Mouse (Mus musculus) liver (tissue): ENCODE results near the gene Igf2bp1.
A peak's percentile ranks its signal among the peaks of the same experiment; 100 is the strongest.

Source experiments
- DNase-seq: peaks from one replicate; pipeline ENCODE4 v3.0.0-alpha.2; 2020; ENCODE audit warnings: mixed read lengths

Gene Igf2bp1

GRCm38 (mm10) chr11:96005403-96006271 lies at the start of gene Igf2bp1:
Gene Igf2bp1, minus strand, starts transcription at chr11:96005940.
- DNase-seq: peak; percentile 67

- no peak for DNase-seq
Observed at GRCm38 (mm10) chr11:96050854-96051253, 45.1 kb upstream of the Igf2bp1 start.

DNA sequence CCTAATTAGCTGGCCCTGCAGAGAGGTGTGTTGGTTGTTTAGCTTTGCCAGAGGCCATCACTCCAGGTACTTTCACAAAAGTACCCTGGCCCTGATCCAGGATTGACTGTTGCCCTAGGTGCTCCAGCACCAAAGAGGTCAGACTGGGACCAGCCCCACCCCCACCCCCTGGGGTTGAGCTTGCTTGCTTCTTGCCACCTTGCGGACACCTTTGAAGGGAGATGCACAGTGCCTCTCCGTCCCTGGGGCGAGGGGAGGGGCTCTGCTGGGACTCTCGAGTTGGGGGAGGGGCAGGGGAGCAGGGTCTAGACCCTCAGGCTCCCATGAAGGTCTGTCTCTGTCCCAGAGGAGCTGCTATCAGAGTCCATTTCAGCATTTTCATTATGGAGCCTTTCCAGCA lies 44.2 kb upstream of the Igf2bp1 start:
- no peak for DNase-seq

DNA sequence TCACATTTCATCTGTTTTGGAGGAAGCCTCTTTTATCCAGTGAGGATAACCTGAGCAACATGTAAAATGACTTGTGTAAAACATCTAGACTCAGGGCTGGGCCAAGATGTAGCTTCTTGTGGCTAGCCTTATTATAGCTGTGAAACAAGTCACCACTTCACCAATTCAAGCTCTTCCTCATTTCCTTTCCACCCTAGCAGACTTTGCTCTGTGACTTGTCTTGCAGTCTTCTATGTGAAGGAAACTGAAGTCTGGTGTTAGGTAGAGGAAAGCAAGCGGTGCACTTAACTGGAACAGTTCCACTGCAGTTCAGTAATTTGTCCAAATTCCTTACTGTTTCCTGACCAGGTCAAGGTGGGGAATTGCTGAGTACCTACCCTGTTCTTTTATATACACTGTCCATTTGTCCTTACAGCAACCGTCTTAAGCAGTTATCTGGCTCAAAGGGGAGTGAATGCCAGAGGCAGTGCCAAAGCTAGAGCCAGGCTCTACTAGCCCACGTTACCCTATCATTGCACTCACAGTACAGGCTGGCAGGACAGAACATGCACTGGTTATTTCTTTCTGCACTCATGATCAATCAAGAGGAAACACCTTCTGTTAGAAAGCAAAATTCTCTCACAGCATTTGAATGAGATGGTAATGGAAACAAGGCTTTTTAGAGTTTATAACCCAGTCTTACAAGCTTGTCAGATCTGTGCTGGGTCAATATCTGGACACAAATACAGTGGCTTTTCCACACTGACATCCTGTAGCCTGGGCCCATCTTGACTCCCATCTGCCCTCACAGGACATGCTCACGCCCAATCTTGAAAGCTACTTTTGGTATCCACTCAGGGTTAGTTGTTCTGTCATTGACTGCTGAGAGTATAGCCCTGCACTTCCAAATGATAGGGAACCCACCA lies 42.0 kb upstream of the Igf2bp1 start:
- no peak for DNase-seq

DNA sequence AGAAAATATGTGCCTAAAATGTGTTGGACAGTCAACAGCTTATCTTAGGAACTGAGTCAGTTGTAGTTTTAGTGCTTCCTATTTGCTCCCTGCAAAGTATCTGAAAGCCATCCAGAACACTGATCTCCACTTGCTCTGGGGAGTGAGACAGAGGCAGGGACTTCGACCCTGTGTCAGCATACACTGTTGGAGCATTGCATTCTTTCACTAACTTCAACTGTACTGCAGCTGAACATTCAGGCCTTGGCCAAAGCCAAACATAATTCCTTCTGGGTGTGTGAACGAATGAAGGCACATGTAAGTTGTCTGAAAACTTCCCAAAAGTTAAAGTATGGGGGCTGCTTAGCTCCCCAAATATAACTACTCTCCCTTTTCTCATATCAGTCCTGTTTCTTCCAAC lies 41.1 kb upstream of the Igf2bp1 start:
- no peak for DNase-seq

DNA sequence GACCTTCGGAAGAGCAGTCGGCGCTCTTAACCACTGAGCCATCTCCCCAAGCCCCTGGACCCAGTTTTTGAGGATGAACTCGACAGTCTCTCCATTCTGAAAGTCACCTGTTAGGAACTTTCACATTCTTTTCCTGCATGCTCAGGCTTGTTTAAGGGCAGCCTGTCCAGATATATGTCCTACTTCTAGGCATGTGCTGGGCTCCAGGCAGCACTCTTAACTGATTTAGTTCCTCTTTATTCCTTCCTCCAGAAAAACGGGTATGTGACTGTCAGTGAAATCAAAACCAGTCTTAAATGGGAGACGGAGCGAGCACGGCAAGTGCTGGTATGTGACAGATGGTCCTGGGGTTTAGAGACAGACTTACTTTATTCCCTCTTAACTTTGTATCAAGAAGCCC lies 40.3 kb upstream of the Igf2bp1 start:
- DNase-seq: no peak

GRCm38 (mm10) chr11:96044803-96045567 lies 39.2 kb upstream of the Igf2bp1 start:
- no peak for DNase-seq

DNA sequence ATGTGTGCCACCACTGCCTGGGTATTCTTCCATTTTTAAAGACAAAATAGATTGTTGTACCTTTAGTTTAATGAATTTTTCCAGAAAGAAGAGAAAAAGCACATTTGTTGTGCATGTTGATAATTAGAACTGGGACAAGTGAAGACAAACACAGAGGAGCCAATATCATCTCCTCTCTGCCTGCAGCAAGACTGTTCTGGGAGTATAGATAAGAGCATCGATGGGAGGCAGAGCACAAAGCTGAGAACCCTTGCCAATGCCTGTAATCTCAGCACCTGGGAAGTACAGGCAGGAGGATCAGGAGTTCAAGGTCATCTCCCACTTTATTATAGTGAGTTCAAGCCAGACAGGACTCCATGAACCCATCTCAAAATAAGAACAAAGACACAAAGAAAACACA lies 32.8 kb upstream of the Igf2bp1 start:
- no peak for DNase-seq

DNA sequence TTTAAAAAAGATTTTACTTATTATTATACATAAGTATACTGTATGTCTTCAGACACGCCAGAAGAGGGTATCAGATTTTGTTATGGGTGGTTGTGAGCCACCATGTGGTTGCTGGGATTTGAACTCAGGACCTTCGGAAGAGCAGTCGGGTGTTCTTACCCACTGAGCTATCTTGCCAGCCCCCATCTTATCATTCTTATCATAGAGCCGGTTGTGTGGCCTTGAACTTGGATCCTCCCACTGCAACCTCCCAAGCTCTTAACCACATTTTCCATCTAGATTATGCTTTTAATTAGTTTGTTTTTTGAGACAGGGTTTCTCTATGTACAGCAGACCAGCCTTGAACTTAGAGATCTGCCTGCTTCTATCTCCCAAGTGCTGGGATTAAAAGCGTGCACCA lies 31.8 kb upstream of the Igf2bp1 start:
- DNase-seq: no peak

DNA sequence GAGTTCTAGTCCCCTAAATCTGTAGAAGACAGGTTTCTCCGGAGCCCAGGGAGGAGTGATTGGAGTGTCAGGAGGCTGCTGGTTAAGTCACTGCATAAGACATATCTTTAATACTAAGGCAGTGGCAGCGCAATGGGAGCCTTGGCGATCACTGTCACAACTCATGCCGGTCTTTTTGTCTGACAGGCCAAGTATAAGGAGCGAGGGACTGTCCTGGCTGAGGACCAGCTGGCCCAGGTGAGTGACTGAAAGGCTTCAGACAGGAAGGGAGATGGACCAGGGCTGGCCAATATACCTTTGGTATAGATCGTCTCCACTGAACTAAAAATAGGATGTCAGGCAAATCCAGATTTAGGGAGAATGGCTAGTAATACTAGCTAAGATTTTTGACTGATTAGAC lies 29.4 kb upstream of the Igf2bp1 start:
- no peak for DNase-seq

- peak; percentile 93 for DNase-seq
Observed at GRCm38 (mm10) chr11:96034596-96035052, 28.9 kb upstream of the Igf2bp1 start, which contains the start of gene Snf8. Gene Snf8, plus strand, starts transcription at chr11:96034885.

DNA sequence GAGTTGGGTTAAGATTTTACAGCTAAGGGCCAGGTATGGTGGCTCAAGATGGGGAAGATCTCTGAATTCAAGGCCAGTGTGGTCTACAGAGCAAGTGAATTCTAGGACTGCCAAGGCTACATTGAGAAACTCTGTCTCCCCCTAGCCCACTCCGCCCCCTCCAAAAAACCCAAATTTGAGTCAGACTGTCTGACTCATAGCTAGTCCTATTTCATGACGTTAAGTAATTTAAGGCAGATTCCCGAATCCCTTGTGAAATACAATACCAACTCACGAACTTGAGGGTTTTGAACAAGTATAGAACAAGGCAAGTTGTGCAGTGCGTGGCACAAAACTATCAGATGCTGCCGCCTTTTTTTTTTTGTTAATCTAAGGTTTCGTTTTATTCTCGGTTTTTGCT lies 28.4 kb upstream of the Igf2bp1 start:
- no peak for DNase-seq

- no peak for DNase-seq
Observed at GRCm38 (mm10) chr11:96033264-96033663, 27.5 kb upstream of the Igf2bp1 start.

DNA sequence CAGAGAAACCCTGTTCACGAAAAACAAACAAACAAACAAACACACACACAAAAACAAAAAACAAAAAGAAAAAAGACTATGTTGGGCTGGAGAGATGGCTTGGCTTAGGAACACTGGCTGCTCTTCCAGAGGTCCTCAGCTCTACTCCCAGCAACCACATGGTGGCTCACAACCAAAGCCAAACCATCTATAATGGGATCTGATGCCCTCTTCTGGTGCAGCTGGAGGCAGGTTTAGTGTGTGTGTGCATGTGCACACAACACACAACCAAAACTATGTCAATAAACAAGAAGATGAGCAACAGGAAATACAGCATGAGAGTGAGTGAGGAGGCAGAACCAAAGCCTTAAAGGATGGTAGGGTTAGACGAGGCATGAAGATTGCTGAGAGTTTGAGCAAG lies 26.0 kb upstream of the Igf2bp1 start:
- no peak for DNase-seq

DNA sequence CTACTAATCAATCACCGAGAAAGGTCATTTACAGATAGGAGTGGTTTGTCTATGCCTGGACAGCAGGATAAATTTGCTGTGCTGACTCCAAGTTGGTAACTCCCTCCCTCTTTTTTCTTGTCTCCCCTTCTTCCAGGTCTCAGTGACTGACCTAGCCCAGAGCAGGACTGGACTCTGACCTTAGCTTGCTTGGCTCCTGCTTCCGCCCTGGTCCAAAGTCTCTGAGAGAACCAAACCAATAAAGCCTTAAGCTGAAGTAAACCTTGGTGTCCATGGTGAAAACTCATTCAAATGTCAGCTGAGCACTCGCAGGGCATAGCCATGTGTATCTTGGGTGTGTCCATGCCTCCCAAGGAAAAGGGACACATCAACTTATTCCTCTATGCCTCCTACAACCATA lies 24.8 kb upstream of the Igf2bp1 start:
- DNase-seq: no peak

DNA sequence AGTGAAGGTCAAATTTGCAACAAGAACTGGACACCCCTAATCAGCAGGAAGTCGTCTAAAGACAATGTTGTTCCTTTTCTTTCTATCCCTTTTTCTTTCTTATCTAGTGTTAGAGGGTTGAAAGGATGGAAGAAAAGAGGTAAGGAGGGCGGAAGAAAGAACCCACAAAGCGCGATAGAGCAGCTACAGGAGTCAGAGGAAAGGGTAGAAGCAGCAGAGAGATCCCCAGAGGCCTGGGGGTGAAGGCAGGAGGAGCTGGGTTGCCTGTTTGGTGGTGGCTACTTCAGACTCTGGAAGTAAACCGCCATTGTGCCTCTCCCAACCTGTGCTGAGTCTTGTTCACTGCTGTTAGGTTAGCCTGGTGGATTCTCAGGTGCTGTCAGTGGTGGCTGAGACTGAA lies 22.4 kb upstream of the Igf2bp1 start:
- DNase-seq: no peak

- DNase-seq: no peak
Observed at GRCm38 (mm10) chr11:96020622-96021021, 14.9 kb upstream of the Igf2bp1 start.

DNA sequence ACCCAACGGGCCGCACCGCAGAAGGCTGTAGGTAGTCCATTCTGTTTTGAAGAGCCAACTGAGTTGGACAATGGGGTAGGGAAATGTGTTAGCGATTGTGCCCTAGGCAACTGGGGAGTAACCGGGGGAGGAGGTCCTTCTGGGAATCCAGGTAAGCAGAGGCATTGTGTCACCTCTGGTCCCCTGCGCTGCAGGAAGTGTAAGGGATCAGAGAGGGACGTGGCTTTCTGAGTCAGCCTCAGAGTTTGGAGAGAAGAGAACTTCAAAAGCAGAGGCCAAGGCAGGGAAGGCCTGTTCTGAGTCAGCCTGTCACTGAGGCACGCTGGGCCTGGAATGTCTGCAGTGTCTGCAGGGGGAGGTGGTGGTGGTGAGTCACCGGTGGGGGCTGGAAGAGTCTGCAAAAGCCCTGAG lies 12.2 kb upstream of the Igf2bp1 start:
- no peak for DNase-seq

- DNase-seq: no peak
Observed at GRCm38 (mm10) chr11:96015421-96015820, 9.7 kb upstream of the Igf2bp1 start.

- no peak for DNase-seq
Observed at GRCm38 (mm10) chr11:96011982-96012381, 6.2 kb upstream of the Igf2bp1 start.

GRCm38 (mm10) chr11:96008827-96009226 lies 3.1 kb upstream of the Igf2bp1 start:
- DNase-seq: peak; percentile 53

- DNase-seq: no peak
Observed at GRCm38 (mm10) chr11:96007516-96008235, 1.9 kb upstream of the Igf2bp1 start.
